Mouse (Mus musculus): ENCODE data around the gene Usp21. TPM values are rescaled to one million over a fixed set of nuclear protein-coding genes. Genes with fewer than 3 reads are reported as not detected.
A peak's percentile ranks its signal among the peaks of the same experiment; 100 is the strongest.
"Not testable (repeated sequence)": the region's sequence is repeated elsewhere in the genome, so short reads cannot be mapped to it uniquely, and the experiment has no call there.

The Usp21 gene
- polyA plus RNA-seq, 1 experiment from 2014 or later, result 59.4 TPM

- Histone ChIP-seq H3K36me3 (ENCODE audit: insufficient read depth, low read length) (no peaks in the 10 kb centered on the region), H3K4me3 (replicated peaks; ENCODE audit: low read depth, low read length) (no peak overlapping the region), H3K4me1 (replicated peaks; ENCODE audit: insufficient read depth, low read length) (peaks cover 8% of the 10 kb centered on the region; the same call in 1 of the 2 replicates), H3K9me3 (replicated peaks; ENCODE audit: low read length) (no peaks in the 10 kb centered on the region), H3K27ac (no peak overlapping the region), H3K4me2 (ENCODE audit: low read length) (no peak overlapping the region), H3K9ac (ENCODE audit: low read depth, low read length) (no peak overlapping the region), H3K27me3 (ENCODE audit: insufficient read depth, low read length) (no peaks in the 10 kb centered on the region)
- DNase-seq (ENCODE audit: low spot score) (no peak), ATAC-seq (replicated peaks; ENCODE audit: low FRiP score, low read depth) (no peak)
- WGBS, result 65% methylated on average over 2 of the region's 2 CpGs
- no peak for TF ChIP-seq CTCF (IDR thresholded peaks at IDR 0.05; ENCODE audit: low read depth)
Measured at GRCm38 (mm10) chr1:171325571-171325970, 37.8 kb upstream of the Usp21 start.

GRCm38 (mm10) chr1:171322012-171322411, 34.2 kb upstream of the Usp21 start:
- Histone ChIP-seq H3K4me1 (replicated peaks; ENCODE audit: insufficient read depth, low read length) (no peaks in the 10 kb centered on the region), H3K4me2 (ENCODE audit: low read length) (no peak overlapping the region), H3K27ac (peak overlapping the region; percentile 36; the same call in 1 of the 2 replicates), H3K27me3 (ENCODE audit: insufficient read depth, low read length) (no peaks in the 10 kb centered on the region), H3K9ac (ENCODE audit: low read depth, low read length) (no peak overlapping the region), H3K4me3 (replicated peaks; ENCODE audit: low read depth, low read length) (no peak overlapping the region), H3K9me3 (replicated peaks; ENCODE audit: low read length) (no peaks in the 10 kb centered on the region), H3K36me3 (ENCODE audit: insufficient read depth, low read length) (no peaks in the 10 kb centered on the region)
- no peak for TF ChIP-seq CTCF (IDR thresholded peaks at IDR 0.05; ENCODE audit: low read depth)
- WGBS, result 82% methylated on average over 1 of the region's 1 CpGs
- peak; percentile 63; the same call in 1 of the 2 replicates for ATAC-seq (replicated peaks; ENCODE audit: low FRiP score, low read depth)
- no peak for DNase-seq (ENCODE audit: low spot score)

DNA sequence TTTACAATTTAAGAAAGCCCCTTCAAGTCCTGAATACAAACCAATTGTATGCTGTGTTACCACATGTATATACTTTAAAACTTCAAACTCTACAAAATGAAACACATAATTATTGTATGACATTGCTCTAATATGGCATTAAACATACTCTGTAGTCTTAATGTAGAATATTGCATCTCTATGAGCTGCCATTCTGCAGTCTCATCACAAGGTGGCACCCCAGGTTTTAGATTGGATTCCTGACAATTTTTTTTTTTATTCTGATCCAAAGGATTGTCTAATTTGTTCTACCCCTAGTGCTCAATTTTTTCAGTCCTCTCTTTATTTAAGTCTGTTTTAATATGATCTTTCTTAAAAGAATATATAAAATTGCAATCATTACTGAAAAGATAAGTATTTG, 33.6 kb upstream of the Usp21 start:
- no peak overlapping the region for H3K4me3 ChIP-seq (replicated peaks; ENCODE audit: low read depth, low read length)
- no peaks in the 10 kb centered on the region for H3K36me3 ChIP-seq (ENCODE audit: insufficient read depth, low read length)
- ATAC-seq (replicated peaks; ENCODE audit: low FRiP score, low read depth), result no peak
- no peak overlapping the region for H3K9ac ChIP-seq (ENCODE audit: low read depth, low read length)
- no peak overlapping the region for H3K4me2 ChIP-seq (ENCODE audit: low read length)
- no peak overlapping the region for H3K27ac ChIP-seq
- H3K27me3 ChIP-seq (ENCODE audit: insufficient read depth, low read length), result no peaks in the 10 kb centered on the region
- H3K4me1 ChIP-seq (replicated peaks; ENCODE audit: insufficient read depth, low read length), result no peaks in the 10 kb centered on the region
- peak; percentile 80 for TF ChIP-seq CTCF (IDR thresholded peaks at IDR 0.05; ENCODE audit: low read depth)
- no peaks in the 10 kb centered on the region for H3K9me3 ChIP-seq (replicated peaks; ENCODE audit: low read length)
- DNase-seq (ENCODE audit: low spot score), result peak; percentile 76

- no peak for TF ChIP-seq CTCF (IDR thresholded peaks at IDR 0.05; ENCODE audit: low read depth)
- Histone ChIP-seq H3K9me3 (replicated peaks; ENCODE audit: low read length) (no peaks in the 10 kb centered on the region), H3K4me1 (replicated peaks; ENCODE audit: insufficient read depth, low read length) (no peaks in the 10 kb centered on the region), H3K27ac (no peak overlapping the region), H3K4me3 (replicated peaks; ENCODE audit: low read depth, low read length) (peak overlapping the region; percentile 24), H3K4me2 (ENCODE audit: low read length) (peak overlapping the region; percentile 48), H3K9ac (ENCODE audit: low read depth, low read length) (peak overlapping the region; percentile 31; the same call in 1 of the 2 replicates), H3K36me3 (ENCODE audit: insufficient read depth, low read length) (no peaks in the 10 kb centered on the region), H3K27me3 (ENCODE audit: insufficient read depth, low read length) (no peaks in the 10 kb centered on the region)
- WGBS, result 25% methylated on average over 5 of the region's 5 CpGs
- DNase-seq (ENCODE audit: low spot score) (no peak), ATAC-seq (replicated peaks; ENCODE audit: low FRiP score, low read depth) (no peak)
Measured at GRCm38 (mm10) chr1:171320151-171320550, 32.4 kb upstream of the Usp21 start.

DNA sequence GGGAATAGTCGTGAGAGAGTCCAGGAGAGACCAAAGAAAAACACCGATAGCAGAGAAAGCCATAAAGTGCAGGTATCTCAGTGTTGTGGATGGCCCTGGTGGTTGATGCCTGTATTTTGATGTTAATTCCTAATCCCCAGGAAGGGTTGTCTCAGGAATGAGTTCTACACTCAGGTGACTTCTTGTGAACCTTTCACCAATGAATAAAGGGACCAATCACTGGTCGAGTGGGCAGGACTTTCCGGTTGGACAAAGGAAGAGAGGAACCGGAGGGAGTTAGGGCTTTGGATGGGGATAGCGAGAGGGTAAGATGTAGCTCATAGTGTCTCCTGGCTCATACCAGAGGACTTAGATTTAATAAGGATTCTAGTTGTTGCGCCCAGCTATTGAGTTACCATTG, 32.0 kb upstream of the Usp21 start:
- Histone ChIP-seq H3K36me3 (ENCODE audit: insufficient read depth, low read length) (no peaks in the 10 kb centered on the region), H3K4me1 (replicated peaks; ENCODE audit: insufficient read depth, low read length) (no peaks in the 10 kb centered on the region), H3K27ac (no peak overlapping the region), H3K9me3 (replicated peaks; ENCODE audit: low read length) (no peaks in the 10 kb centered on the region), H3K27me3 (ENCODE audit: insufficient read depth, low read length) (no peaks in the 10 kb centered on the region), H3K9ac (ENCODE audit: low read depth, low read length) (peak overlapping the region; percentile 31; the same call in 1 of the 2 replicates), H3K4me3 (replicated peaks; ENCODE audit: low read depth, low read length) (peak overlapping the region; percentile 24), H3K4me2 (ENCODE audit: low read length) (peak overlapping the region; percentile 48)
- TF ChIP-seq CTCF (IDR thresholded peaks at IDR 0.05; ENCODE audit: low read depth), result no peak
- no peak for DNase-seq (ENCODE audit: low spot score)
- peak; percentile 69 for ATAC-seq (replicated peaks; ENCODE audit: low FRiP score, low read depth)
- 10% methylated on average over 7 of the region's 7 CpGs for WGBS

DNA sequence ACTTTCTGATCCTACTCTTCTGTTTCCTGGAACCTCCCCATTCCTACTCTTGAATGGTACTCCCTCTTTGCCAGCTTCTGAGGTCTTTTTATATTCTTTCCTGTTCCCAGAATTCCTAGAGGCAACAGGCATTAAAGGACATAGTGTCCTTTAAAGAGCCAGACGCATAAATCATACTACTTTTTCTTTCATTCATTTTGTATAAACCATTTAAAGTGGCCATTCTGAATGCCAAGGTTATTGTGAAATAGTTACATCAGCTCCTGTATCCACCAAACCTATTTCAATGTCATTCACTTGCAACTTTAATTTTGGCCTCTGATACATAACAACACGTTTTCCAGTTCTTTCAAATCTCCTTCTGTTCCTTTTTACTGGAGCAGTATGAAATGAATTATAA, 21.5 kb upstream of the Usp21 start:
- H3K4me2 ChIP-seq (ENCODE audit: low read length), result no peak overlapping the region
- TF ChIP-seq CTCF (IDR thresholded peaks at IDR 0.05; ENCODE audit: low read depth), result no peak
- 70% methylated on average over 2 of the region's 2 CpGs for WGBS

DNA sequence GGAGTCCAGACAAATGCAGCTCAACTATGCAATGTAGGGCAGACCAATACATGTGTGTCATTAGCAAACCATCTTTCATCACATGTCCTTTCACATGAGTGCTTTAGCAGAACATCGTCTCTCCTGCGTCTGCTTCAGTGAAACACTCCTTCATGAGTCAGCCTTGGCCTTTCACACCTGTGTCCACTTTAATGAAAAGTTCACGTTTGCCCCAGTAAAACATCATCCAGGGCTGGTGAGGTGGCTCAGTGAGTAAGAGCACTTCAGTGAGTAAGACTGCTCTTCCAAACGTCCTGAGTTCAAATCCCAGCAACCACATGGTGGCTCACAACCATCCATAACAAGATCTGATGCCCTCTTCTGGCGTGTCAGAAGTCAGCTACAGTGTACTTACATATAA, 18.4 kb upstream of the Usp21 start:
- not testable (repeated sequence) for H3K9ac ChIP-seq (ENCODE audit: low read depth, low read length); DNase-seq (ENCODE audit: low spot score); H3K36me3 ChIP-seq (ENCODE audit: insufficient read depth, low read length); H3K27ac ChIP-seq; H3K4me1 ChIP-seq (replicated peaks; ENCODE audit: insufficient read depth, low read length); H3K4me2 ChIP-seq (ENCODE audit: low read length); H3K9me3 ChIP-seq (replicated peaks; ENCODE audit: low read length); H3K27me3 ChIP-seq (ENCODE audit: insufficient read depth, low read length); H3K4me3 ChIP-seq (replicated peaks; ENCODE audit: low read depth, low read length); ATAC-seq (replicated peaks; ENCODE audit: low FRiP score, low read depth)
- 69% methylated on average over 5 of the region's 5 CpGs for whole genome bisulfite sequencing

More for the DNA sequence above, 21.5 kb upstream of the Usp21 start:
- Histone ChIP-seq H3K9me3 (replicated peaks; ENCODE audit: low read length) (no peaks in the 10 kb centered on the region), H3K36me3 (ENCODE audit: insufficient read depth, low read length) (no peaks in the 10 kb centered on the region), H3K27ac (no peak overlapping the region), H3K4me1 (replicated peaks; ENCODE audit: insufficient read depth, low read length) (no peaks in the 10 kb centered on the region), H3K27me3 (ENCODE audit: insufficient read depth, low read length) (no peaks in the 10 kb centered on the region), H3K9ac (ENCODE audit: low read depth, low read length) (no peak overlapping the region), H3K4me3 (replicated peaks; ENCODE audit: low read depth, low read length) (no peak overlapping the region)
- DNase-seq (ENCODE audit: low spot score) (no peak), ATAC-seq (replicated peaks; ENCODE audit: low FRiP score, low read depth) (no peak)
